Mouse (Mus musculus): ENCODE results near the gene Gm10964.

GRCm38 (mm10) chr3:103733176-103733575 is 6.0 kb upstream of the Gm10964 start:
- TF ChIP-seq CTCF (IDR thresholded peaks at IDR 0.05; ENCODE audit: borderline replicate concordance, insufficient read depth, low read length) (no peak), POLR2A (IDR thresholded peaks at IDR 0.05; ENCODE audit: low read depth, low read length) (no peak)
